Mouse (Mus musculus) urinary bladder, postnatal 25 days (tissue): ENCODE data around the gene Abca1.
A peak's percentile ranks its signal among the peaks of the same experiment; 100 is the strongest.

Experiments used
- DNase-seq: peaks from one replicate; pipeline ENCODE4 v3.0.0; 2022; ENCODE audit warnings: low spot score

The Abca1 gene

DNA sequence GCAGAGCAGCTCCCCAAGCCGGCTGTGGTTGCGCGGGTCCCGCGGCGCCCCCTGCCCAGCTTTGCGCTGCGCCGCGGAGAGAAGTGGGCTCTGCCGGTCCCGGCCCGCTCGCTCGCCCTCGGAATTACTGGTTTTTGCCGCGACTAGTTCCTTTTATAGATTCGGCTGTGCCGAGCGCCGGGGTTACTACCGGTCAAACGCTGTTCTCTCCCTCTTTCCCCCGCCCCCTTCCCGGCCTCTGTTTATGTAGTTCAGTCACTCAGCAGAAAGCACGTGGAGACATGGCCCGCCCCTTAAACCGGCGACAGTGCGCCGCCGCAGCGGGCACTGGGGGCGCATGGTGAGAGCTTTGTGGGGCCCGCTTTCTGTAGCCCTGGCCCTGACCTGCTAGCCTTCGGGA is at the start of gene Abca1:
TSS of gene Abca1 (minus strand) at position 129 of the 400 bp plus-strand sequence.
- peak; percentile 81 for DNase-seq

DNA sequence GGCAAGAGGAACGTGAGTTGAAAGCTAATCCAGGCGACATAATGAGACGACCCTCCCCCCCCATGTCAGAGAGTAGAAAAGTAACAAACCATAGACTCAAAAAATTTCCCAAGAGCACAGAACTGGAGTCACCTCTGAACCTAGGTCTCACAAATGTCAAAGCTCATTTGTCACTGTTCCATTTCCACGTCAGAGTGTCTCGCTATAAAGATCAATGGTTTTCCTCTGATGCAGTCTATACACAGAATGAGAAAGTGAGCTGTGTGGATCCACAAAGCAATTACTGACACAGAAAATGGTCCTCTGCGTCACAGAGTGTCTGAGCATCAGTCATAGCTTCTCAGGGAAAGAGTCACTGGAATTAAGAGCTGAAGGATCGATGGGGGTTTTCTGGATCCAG is 44.8 kb upstream of the Abca1 start:
- DNase-seq: no peak

DNA sequence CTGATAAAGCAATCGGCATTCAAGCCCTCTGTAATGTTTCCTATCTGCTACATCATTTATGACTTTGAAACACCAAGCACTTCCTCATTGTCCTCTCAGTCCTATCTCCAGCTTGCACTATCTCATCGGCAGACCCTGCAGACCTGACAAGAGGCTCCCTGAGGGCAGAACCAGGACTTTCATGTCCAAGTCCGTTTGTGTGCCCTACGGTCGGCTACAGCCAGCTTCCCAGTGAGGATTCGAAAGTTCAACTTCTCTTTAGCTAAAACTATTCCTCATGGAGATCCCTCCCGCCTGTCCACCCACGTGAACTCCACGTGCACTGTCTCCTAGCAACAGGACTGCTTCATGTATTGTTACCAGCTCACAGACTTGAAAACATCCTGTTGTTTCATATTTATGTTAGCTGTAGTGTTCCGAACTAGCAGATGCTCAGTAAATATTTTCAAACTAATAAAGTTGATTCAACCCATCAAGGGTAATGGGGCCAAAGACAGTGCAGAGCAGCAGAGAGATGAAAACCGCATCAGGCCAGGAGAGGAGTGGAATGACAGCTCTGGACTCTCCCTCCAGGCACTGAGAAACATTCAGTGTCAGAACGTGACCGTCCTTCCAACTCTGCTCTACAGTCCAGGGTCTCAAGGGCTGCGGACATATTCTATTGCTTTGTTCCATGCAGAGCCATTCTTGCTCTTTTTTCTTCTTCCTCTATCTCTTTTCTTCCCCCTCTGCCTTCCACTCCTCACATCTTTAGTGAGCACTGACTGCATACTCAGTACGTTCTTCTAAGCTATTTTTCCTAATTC is 44.1 kb upstream of the Abca1 start:
- DNase-seq: no peak

DNA sequence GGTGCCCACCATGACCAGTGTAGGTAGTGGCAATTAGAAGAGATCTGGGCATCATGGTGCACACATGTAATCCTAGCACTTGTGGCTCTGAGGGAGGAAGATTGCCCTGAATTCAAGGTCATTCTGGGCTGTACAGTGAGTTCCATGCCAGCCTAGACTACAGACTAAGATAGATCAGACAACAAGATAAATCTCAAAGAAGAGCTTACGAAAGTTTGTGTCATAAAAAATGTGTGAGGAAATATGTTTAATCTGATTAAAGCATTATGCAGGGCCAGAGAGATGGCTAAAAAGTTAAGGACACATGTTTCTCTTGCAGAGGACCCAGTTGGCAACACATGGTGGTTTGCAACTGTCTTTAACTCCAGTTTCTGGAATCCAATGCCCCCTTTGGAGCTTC is 40.6 kb upstream of the Abca1 start:
- no peak for DNase-seq

DNA sequence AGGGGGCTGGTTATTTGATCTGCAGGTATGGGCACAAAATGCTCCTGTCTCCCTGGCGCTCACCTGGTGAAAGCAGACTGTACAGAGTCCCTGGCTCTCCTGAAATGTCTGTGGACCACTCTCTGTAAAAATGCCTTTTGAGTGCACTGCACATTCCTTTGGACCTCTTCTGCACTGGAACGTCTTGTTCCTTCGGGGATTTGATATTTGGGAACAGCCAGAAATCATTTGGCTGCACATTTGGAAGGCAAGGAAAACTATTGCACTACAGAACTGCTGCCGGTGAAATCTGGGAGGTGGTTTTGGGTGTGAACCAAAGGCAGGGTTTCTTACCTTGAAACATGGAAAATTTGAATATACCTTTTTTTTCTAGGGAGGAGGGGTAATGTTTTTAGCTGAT is 38.1 kb upstream of the Abca1 start:
- DNase-seq: no peak

DNA sequence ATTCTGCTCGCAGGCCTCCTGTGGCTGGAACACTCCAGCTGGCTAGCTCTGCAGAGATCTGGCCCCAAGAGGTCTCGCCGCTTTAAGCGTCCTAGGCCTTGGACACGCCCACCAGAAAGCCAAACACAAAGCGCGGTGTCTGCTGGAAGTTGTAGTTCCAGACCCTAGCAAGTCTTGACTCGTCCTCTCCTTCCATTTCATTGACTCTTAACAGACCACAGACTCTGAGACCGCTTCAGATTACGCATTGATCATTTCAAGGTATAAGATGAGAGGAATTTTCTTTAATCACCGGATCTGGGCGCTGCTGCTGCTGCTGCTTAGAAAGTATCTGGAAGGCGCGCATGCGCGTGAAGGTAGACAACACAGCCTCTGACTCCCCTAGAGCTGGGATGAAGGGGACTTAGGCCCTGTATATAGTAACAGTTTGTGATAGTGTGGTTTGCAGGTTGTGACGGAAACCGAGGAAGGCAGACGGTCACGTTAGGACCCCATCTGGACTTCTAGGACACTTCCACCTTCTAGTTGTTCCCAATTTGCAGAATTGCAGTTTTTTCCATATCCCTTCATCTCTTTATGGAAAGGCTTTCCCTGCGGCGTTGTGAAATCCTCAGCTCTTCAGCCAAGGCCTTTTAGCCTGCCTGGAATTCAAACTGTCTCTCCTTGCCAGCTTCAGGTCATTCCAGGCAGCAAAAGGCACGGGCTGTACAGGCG is 36.5 kb upstream of the Abca1 start:
- DNase-seq: peak; percentile 76

DNA sequence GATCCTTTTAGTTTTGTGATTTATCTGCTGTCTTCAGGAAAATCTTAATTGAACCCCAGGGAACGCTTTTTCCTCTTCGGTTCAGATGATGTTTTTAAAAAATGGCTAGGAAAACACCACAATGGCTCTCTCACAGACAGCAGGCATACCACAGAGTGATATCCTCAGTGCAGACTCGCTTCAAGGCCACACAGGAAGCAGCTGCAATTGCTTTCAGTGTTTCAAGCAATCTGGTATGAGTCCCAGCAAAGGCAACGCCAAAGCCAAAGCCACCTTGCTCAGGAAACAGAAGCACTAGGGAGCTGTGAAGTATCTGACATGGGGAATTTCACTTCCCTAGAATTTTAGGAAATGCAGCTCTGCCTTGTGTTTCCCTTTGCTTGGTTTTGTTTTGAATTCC is 27.4 kb upstream of the Abca1 start:
- DNase-seq: no peak

DNA sequence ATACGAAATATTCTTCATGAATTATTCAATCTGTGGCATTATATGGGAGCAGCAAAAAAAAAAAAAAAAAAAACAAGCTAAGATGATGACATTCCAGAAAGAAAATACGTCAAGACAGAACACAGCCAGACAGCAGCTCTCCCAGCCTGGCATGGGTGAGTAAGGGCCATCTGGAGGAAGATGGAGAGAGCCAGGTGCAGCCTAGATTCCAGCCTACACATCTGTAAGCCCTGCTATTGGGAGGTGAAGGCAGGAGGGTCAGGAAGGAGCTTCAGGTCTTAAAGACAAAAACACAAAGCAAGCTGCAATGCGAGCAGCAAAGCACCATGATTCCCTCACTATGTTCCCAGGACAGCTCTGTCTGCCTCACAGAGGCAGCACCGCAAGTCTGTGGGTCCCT is 26.9 kb upstream of the Abca1 start:
- DNase-seq: no peak

DNA sequence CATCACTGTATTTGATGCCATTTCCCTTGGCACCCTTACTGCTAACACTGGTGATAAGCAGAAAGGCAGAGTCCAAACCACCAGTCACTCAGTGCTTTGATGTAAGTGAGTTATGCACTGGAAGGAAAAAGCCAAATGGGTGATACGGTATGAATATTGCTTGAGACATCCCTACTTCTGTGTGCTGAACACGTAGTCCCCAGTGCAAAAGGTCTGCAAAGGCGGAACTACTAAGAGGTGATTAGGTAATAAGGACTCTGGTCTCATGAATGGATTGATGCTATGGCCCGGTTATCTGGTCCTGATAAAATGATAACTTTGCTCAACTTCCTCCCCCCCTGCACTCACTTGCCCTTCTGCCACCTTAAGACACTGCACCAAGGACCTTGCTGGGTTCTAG is 26.4 kb upstream of the Abca1 start:
- DNase-seq: no peak

DNA sequence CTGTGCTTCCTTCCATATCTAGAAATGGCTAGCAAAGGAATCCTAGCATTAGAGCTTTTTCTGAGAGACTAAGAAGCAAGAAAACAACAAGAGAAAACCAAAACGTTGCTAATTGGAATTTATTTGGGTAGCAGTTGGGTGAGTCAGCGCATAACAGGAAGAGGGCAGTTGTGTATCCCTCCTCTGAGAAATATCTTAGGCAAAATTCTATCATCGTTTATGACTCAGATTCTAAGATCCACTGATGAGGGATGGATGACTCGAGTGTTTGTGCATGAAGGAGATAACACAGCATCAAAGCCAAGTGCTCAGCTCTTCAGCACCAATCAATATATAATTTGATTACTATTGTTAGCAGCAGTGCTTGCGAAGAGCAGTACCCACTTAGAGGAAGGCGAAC is 21.8 kb upstream of the Abca1 start:
- DNase-seq: no peak

DNA sequence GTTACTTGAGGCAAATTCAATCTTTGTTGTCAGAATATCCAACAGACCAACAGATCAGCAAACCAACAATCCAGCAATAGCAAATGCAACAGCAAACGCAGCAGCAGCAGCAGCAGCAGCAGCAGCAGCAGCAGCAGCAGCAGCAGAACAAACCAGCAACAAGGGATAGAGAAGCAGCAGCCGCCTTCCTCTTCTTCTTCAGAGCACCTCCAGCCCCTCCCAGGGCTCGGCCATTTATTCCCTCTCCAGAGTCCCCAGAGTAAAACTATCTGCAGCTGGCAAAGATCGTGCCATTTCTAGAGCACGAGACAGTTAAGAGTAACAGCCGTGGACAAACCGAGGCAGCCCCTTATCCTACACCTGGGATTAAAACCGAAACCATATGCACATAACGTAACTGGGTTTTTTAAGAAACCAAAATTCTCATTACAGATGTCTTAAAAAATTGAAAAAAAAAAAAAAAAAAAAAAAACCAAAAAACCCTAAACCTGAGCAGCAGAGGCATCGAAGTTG is 19.7 kb upstream of the Abca1 start:
- no peak for DNase-seq

DNA sequence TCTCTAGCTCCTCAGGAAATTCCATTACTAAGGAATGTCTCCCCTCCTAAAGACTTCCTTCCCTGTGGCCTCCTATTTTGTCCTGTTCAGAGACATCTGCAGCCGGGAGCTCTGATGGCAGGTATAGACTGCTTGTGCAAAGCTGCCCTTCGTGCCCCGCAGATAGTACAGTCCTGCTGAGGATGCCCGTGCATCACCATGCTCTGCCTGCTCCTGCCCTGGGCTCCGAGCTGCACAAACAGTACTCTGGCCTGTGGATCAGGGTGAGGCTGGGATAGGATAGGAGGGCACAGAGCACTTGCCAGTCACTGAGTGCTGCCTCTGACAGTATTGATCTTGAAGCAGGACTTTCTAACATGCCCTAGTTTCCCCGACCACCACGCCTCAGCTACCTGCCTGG is 18.8 kb upstream of the Abca1 start:
- DNase-seq: no peak

DNA sequence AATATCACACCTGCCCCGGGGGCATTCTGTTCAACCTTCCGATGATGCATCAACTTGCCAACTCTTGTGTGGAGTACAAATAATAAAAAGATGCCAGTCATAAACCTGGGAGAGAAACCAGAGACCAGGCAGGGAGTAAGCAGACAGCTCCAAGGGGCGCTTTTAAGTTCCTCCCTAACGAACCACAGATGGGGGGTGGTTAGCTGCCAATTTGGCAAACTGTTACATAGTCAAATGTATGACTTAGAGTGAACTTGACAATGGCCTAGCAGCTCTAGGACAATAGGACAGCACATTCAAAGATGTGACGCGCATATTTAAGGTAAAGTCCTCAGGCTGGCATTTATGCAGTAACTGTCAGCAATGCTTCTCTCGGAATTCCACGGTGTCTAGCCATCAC is 18.0 kb upstream of the Abca1 start:
- DNase-seq: no peak

DNA sequence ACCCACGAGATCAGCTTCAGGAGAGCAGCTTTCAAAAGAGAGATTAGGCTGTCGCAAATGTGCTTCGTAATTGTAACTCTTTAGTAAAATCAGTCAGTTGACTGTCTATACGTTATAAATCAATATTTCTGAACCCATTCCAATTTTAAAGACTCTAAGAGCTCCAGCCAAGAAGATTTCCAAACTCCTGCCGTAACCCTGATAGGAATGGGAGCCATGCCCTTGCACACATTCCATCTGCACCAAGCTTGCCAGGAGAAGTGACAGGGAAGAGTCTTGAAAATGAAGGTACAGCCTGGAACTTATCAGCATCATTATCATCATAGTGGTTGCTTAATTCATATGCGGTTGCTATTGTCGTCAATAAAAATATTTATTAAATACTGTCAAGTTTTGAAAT is 15.2 kb upstream of the Abca1 start:
- no peak for DNase-seq

DNA sequence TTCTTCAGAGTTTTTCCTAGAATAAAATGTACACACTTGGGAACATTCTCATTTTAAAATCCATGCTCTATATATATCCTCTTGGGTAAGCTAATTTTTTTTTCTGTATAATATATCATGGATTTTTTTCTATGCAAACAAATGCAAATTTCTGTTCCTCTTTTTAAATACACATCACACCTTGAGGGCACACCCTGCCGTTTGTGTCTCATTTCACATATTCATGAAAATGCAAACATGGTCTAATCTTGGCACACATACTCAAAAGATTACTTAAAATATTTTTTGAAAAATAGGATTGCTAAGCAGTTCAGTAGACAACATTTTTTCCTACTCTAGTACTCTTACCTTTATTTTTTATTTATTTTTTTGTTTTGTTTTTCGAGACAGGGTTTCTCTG is 10.7 kb upstream of the Abca1 start:
- DNase-seq: no peak

DNA sequence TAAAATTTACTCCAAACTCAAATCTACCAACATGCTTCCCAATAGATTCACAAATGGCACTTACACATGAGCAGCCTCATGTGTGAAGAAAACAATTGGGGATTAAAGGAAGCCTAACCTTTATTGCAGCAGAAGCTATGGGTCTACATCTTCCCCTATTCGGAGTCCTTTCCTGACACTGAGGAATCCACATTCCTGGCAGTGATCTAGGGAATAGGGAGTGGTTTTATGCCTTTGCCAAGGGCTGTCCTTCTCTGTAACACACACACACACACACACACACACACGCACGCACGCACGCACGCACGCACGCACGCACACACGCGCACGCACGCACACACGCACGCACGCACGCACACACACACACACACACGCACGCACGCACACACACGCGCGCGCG is 5.5 kb upstream of the Abca1 start:
- DNase-seq: no peak

DNA sequence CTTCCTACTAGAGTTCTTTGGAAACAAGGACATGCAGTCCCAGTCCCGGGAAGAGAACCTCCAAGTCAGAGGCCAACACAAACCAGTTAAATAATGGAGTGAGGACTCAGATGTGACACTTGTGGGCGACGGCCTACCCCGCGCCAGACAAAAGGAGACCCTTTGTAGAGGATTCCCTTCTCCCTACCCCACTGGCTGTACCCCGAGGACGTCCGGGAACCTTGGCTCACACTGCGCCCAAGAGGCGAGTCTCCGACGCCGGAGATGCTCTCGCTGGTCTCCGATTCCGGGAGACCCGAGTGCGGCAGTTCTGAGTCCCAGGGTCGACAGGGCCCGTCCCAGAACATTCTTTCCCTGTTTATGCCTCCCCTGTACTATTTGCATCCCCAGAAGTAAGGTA is 519 bp downstream of the Abca1 start:
- peak; percentile 26 for DNase-seq

DNA sequence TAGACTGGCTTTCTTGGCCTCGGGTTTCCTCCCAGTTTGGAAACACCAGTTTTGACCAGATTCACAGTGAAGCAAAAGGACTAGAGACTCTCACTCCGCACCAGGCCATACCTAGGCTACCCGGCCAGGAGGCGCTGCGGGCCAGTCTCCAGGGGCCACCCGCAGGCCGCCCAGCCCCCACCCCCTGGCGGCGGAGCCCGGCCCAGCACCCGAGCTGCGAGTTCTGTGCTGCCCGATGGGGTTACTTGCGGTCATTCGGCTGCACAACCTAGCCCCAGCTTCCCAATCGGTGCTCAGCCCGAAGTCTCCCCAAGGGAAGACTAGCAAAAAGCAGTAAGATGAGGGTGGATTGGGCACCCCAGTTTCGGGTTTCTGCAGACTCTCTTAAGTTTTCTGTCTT is 1.1 kb downstream of the Abca1 start:
- DNase-seq: peak; percentile 89

DNA sequence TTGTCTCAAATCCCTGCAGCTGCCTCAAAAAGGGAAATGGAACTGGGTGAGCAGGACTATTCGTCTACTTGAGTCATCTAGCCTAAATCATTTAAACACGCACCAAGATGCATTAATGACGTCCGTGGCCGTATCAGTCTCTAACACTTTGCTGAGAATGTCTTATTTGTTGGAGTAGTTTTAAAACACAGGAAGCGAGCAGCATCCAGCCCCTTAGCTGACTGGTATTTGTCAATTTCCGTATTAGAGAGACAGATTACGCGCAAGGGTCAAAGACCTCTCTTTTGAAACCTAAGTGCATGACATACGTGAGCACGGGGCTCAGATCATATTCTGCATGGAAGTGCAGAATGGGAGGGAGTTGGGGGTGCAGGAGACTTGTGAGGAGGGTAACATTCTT is 4.2 kb downstream of the Abca1 start:
- no peak for DNase-seq

DNA sequence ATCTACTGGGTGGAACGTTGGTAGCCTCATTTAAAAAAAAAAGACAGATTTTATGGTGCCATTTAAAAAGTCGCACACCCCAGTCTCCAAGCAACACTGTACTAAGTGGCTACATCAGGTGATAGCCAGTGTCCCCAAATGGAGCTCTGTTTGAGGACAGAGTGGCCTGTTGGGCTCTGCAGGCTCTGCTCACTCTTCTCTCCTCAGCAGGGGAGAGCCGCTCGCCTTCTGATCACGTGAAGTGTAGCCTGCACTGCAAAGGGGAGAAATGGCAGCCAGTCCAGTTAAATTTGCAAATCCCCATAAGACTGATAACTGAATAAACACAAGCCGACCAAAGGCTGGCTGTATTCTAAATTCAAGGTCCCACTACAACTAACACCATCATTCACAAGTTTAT is 6.0 kb downstream of the Abca1 start:
- no peak for DNase-seq

DNA sequence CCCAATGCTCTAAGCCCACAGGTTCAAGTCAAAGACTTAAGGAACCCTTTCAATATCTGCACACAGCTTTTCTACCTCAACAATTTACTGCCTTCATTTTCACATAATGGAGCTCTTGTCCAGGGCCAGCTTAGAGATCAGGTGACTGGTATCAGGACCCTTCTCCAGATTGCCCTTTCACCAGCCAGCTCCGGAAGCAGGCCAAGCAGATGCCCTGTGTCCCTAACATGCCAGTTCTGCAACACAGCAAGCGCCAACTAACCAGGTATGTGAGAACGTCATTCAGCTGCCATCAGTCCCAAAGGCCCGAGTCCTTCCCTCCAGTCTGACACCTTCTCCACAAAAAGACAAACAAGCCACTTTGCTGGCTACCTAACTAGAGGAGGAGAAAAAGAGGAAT is 6.6 kb downstream of the Abca1 start:
- DNase-seq: no peak

DNA sequence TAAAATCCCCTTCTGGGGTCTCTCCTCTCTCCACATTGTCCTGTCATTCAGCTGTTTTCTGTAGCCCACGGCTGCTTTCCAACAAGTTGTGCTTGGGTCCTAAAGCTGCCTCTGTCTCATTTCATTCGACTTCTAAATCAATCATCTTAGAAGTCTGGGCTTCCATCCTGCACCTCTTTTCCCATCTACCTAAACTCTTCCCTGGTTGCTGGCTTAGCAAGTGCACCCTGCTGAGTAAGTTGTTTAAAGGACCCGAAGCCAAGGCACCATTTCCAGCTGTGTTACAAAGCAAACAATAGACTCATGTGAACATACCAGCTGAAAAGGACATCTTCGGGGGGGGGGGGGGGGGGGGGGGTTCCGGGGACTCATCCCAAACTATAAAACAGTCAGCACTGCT is 7.0 kb downstream of the Abca1 start:
- no peak for DNase-seq

DNA sequence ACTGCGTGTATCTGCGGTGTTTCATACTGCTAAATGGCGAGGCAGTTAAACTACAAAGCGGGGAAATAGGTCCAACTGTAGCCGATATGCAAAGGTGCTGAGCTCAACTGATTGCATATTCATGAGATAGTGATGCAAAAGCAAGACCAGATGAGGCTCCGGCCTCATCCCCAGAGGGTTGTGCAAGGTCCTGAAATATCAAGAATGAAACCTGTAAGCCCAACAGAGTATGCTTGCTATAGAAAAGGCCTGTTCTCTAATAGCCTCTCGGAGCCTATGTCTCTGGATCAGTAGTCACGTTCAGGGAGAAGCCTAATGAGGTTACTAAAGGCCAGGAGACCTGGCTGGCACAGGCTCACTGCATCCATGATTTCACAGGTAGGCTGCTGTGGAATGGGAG is 9.2 kb downstream of the Abca1 start:
- DNase-seq: no peak

DNA sequence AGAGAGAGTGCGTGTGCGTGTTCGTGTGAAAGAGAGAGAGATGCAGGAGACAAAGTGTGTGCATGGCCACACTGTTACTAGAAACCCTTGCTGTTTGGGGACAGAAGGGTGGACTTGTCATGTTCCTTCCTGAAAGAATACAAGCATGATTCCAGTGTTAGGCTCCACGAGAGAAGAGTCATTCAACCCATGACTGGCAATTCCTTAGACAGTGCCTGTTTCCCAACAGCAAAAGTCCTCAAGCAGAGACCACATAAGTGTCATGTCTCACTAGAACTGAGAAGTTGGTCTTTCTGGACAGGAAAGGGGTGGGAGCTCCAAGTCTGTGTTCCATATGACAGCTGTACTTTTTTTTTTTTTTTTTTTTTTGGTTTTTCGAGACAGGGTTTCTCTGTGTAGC is 10.1 kb downstream of the Abca1 start:
- DNase-seq: no peak
